Mouse (Mus musculus): ENCODE measurements at regions not wholly inside any gene's neighbourhood (a gene's known extent, or its start where the extent isn't known, plus 50 kb on each side); places are given as distances from the start of the nearest gene placed in this dataset.

GRCm38 (mm10) chr3:143495389-143495788 is 613.6 kb upstream of the Pkn2 start:
- H3K9ac ChIP-seq = no peak overlapping the region
- no peaks in the 10 kb centered on the region for H3K9me3 ChIP-seq (replicated peaks)
- ATAC-seq = no peak

GRCm38 (mm10) chr3:143477916-143478610 is 596.3 kb upstream of the Pkn2 start:
- Histone ChIP-seq H3K9me3 (replicated peaks) (no peaks in the 10 kb centered on the region), H3K36me3 (no peaks in the 10 kb centered on the region), H3K27me3 (replicated peaks) (no peaks in the 10 kb centered on the region), H3K4me2 (no peak overlapping the region), H3K4me3 (no peak overlapping the region), H3K27ac (no peak overlapping the region), H3K9ac (no peak overlapping the region), H3K4me1 (no peaks in the 10 kb centered on the region)
- ATAC-seq = no peak
- 61% methylated on average over 8 of the region's 8 CpGs for WGBS (ENCODE audit: insufficient replicate concordance)

More at GRCm38 (mm10) chr3:143495389-143495788, 613.6 kb upstream of the Pkn2 start:
- 74% methylated on average over 4 of the region's 4 CpGs for WGBS (ENCODE audit: insufficient replicate concordance)
- Histone ChIP-seq H3K4me2 (no peak overlapping the region), H3K4me3 (no peak overlapping the region), H3K27ac (no peak overlapping the region), H3K4me1 (no peaks in the 10 kb centered on the region), H3K27me3 (replicated peaks) (no peaks in the 10 kb centered on the region), H3K36me3 (no peaks in the 10 kb centered on the region)

- no peak for ATAC-seq
- Histone ChIP-seq H3K4me1 (no peaks in the 10 kb centered on the region), H3K9me3 (replicated peaks) (no peaks in the 10 kb centered on the region), H3K36me3 (no peaks in the 10 kb centered on the region), H3K27ac (no peak overlapping the region), H3K9ac (no peak overlapping the region), H3K4me2 (no peak overlapping the region), H3K4me3 (no peak overlapping the region), H3K27me3 (replicated peaks) (no peaks in the 10 kb centered on the region)
- 80% methylated on average over 5 of the region's 5 CpGs for WGBS (ENCODE audit: insufficient replicate concordance)
These were observed 593.7 kb upstream of the Pkn2 start for GRCm38 (mm10) chr3:143475461-143475860.

GRCm38 (mm10) chr3:143447005-143447709 is 565.4 kb upstream of the Pkn2 start:
- H3K9me3 ChIP-seq (replicated peaks) = no peaks in the 10 kb centered on the region
- no peak for ATAC-seq
- H3K4me1 ChIP-seq = no peaks in the 10 kb centered on the region
- no peak overlapping the region for H3K27ac ChIP-seq
- no peak overlapping the region for H3K9ac ChIP-seq
- no peak overlapping the region for H3K4me2 ChIP-seq
- 60% methylated on average over 7 of the region's 7 CpGs for WGBS (ENCODE audit: insufficient replicate concordance)
- H3K4me3 ChIP-seq = no peak overlapping the region
- no peaks in the 10 kb centered on the region for H3K27me3 ChIP-seq (replicated peaks)
- no peaks in the 10 kb centered on the region for H3K36me3 ChIP-seq

- Histone ChIP-seq H3K4me1 (no peaks in the 10 kb centered on the region), H3K9me3 (replicated peaks) (no peaks in the 10 kb centered on the region), H3K27me3 (replicated peaks) (no peaks in the 10 kb centered on the region), H3K9ac (no peak overlapping the region), H3K36me3 (no peaks in the 10 kb centered on the region), H3K27ac (no peak overlapping the region), H3K4me3 (no peak overlapping the region), H3K4me2 (no peak overlapping the region)
- 70% methylated on average over 6 of the region's 6 CpGs for WGBS (ENCODE audit: insufficient replicate concordance)
- ATAC-seq = no peak
These were observed 535.6 kb upstream of the Pkn2 start for GRCm38 (mm10) chr3:143417401-143417800.

- Histone ChIP-seq H3K4me2 (no peak overlapping the region), H3K36me3 (no peaks in the 10 kb centered on the region), H3K27me3 (replicated peaks) (no peaks in the 10 kb centered on the region), H3K9me3 (replicated peaks) (no peaks in the 10 kb centered on the region), H3K4me3 (no peak overlapping the region), H3K4me1 (no peaks in the 10 kb centered on the region), H3K27ac (no peak overlapping the region), H3K9ac (no peak overlapping the region)
- no peak for ATAC-seq
- WGBS (ENCODE audit: insufficient replicate concordance) = 52% methylated on average over 4 of the region's 4 CpGs
These were observed 529.9 kb upstream of the Pkn2 start for GRCm38 (mm10) chr3:143411655-143412054.

- H3K4me3 ChIP-seq = no peak overlapping the region
- no peaks in the 10 kb centered on the region for H3K36me3 ChIP-seq
- H3K4me2 ChIP-seq = no peak overlapping the region
- H3K4me1 ChIP-seq = no peaks in the 10 kb centered on the region
- H3K9me3 ChIP-seq (replicated peaks) = no peaks in the 10 kb centered on the region
- H3K9ac ChIP-seq = no peak overlapping the region
- ATAC-seq = no peak
- no peaks in the 10 kb centered on the region for H3K27me3 ChIP-seq (replicated peaks)
- no peak overlapping the region for H3K27ac ChIP-seq
- 64% methylated on average over 2 of the region's 2 CpGs for WGBS (ENCODE audit: insufficient replicate concordance)
These were observed 517.2 kb upstream of the Pkn2 start for GRCm38 (mm10) chr3:143398966-143399365.

GRCm38 (mm10) chr3:143384357-143384756 is 502.6 kb upstream of the Pkn2 start:
- H3K4me2 ChIP-seq = no peak overlapping the region
- no peak overlapping the region for H3K27ac ChIP-seq
- no peak overlapping the region for H3K4me3 ChIP-seq
- no peaks in the 10 kb centered on the region for H3K9me3 ChIP-seq (replicated peaks)
- no peak overlapping the region for H3K9ac ChIP-seq
- no peak for ATAC-seq
- no peaks in the 10 kb centered on the region for H3K36me3 ChIP-seq
- H3K4me1 ChIP-seq = no peaks in the 10 kb centered on the region
- WGBS (ENCODE audit: insufficient replicate concordance) = 66% methylated on average over 1 of the region's 1 CpGs
- H3K27me3 ChIP-seq (replicated peaks) = no peaks in the 10 kb centered on the region

- ATAC-seq = peak; percentile 64; the same call in 1 of the 2 replicates
- no peak overlapping the region for H3K4me3 ChIP-seq
- no peaks in the 10 kb centered on the region for H3K9me3 ChIP-seq (replicated peaks)
- H3K4me1 ChIP-seq = no peaks in the 10 kb centered on the region
- H3K4me2 ChIP-seq = no peak overlapping the region
- H3K36me3 ChIP-seq = no peaks in the 10 kb centered on the region
- WGBS (ENCODE audit: insufficient replicate concordance) = 14% methylated on average over 13 of the region's 13 CpGs
- H3K27ac ChIP-seq = no peak overlapping the region
- no peak overlapping the region for H3K9ac ChIP-seq
- H3K27me3 ChIP-seq (replicated peaks) = no peaks in the 10 kb centered on the region
These were observed 497.4 kb upstream of the Pkn2 start for GRCm38 (mm10) chr3:143379193-143379592.

GRCm38 (mm10) chr3:143377446-143377845 is 495.6 kb upstream of the Pkn2 start:
- 73% methylated on average over 5 of the region's 5 CpGs for WGBS (ENCODE audit: insufficient replicate concordance)
- Histone ChIP-seq H3K36me3 (no peaks in the 10 kb centered on the region), H3K9ac (no peak overlapping the region), H3K4me2 (no peak overlapping the region), H3K4me3 (no peak overlapping the region), H3K9me3 (replicated peaks) (no peaks in the 10 kb centered on the region), H3K27me3 (replicated peaks) (no peaks in the 10 kb centered on the region), H3K27ac (no peak overlapping the region), H3K4me1 (no peaks in the 10 kb centered on the region)
- ATAC-seq = no peak

GRCm38 (mm10) chr3:143375527-143376061 is 493.8 kb upstream of the Pkn2 start:
- WGBS (ENCODE audit: insufficient replicate concordance) = 57% methylated on average over 10 of the region's 10 CpGs
- no peak overlapping the region for H3K4me3 ChIP-seq
- no peaks in the 10 kb centered on the region for H3K4me1 ChIP-seq
- H3K36me3 ChIP-seq = no peaks in the 10 kb centered on the region
- no peaks in the 10 kb centered on the region for H3K9me3 ChIP-seq (replicated peaks)
- H3K4me2 ChIP-seq = no peak overlapping the region
- H3K27ac ChIP-seq = no peak overlapping the region
- no peak for ATAC-seq
- no peaks in the 10 kb centered on the region for H3K27me3 ChIP-seq (replicated peaks)
- no peak overlapping the region for H3K9ac ChIP-seq

GRCm38 (mm10) chr3:143373501-143373900 is 491.7 kb upstream of the Pkn2 start:
- Histone ChIP-seq H3K4me3 (no peak overlapping the region), H3K27me3 (replicated peaks) (no peaks in the 10 kb centered on the region), H3K9me3 (replicated peaks) (no peaks in the 10 kb centered on the region), H3K4me1 (no peaks in the 10 kb centered on the region), H3K27ac (no peak overlapping the region), H3K9ac (no peak overlapping the region), H3K4me2 (no peak overlapping the region), H3K36me3 (no peaks in the 10 kb centered on the region)
- no peak for ATAC-seq
- WGBS (ENCODE audit: insufficient replicate concordance) = 67% methylated on average over 1 of the region's 1 CpGs
